ENCODE assay signal across 26 mouse cellular contexts in genomic region chr11:100121466-100121865, GRCm38 (mm10). TPM values are rescaled to one million over a fixed set of nuclear protein-coding genes. Genes with fewer than 3 reads are reported as not detected.
DNase-seq lines count a peak whose midpoint lies in the region; ATAC-seq and TF ChIP-seq lines count a peak whose summit lies in the region.
"Had no signal": no experiment of that assay in that cellular context is flagged by ENCODE, and none has a peak within 500 bp of the region (broad histone marks: within the 10 kb centered on the region; RNA-seq: fewer than 3 reads in every experiment).

Gene Krt13, minus strand, starts transcription at chr11:100121566.

- no peak for ATAC-seq in embryonic facial prominence, embryonic 15.5 days (ENCODE audit: insufficient number of reproducible peaks, low FRiP score, low TSS enrichment, low read depth)
- no peak for ATAC-seq in stomach, embryonic 15.5 days (ENCODE audit: insufficient read depth, low FRiP score, low read depth)
- no peak for ATAC-seq in hindbrain, postnatal 0 days
- ATAC-seq: activated CD4-positive, CD25-positive, alpha-beta regulatory T cell, adult 4 months; CD4-positive, CD25-positive, alpha-beta regulatory T cell, adult 4 months; forebrain, embryonic 15.5 days had no signal

- H3K9me3 ChIP-seq in embryonic facial prominence, embryonic 15.5 days (replicated peaks), result no peaks in the 10 kb centered on the region
- H3K9me3 ChIP-seq in stomach, embryonic 15.5 days, result no peaks in the 10 kb centered on the region
- no peaks in the 10 kb centered on the region for H3K9me3 ChIP-seq in hindbrain, postnatal 0 days (ENCODE audit: low read length)
- H3K9me3 ChIP-seq: forebrain, embryonic 15.5 days; heart, embryonic 13.5 days; hindbrain, embryonic 15.5 days had no signal

- TF ChIP-seq CTCF in hindbrain, postnatal 0 days (IDR thresholded peaks at IDR 0.05; ENCODE audit: low read depth), result no peak

- no peak within 1 kb of the TSS for H3K27ac ChIP-seq in embryonic facial prominence, embryonic 15.5 days (replicated peaks)
- H3K27ac ChIP-seq in stomach, embryonic 15.5 days, result no peak within 1 kb of the TSS
- H3K27ac ChIP-seq in hindbrain, postnatal 0 days, result no peak within 1 kb of the TSS
- H3K27ac ChIP-seq: forebrain, embryonic 15.5 days; heart, embryonic 13.5 days; hindbrain, embryonic 15.5 days had no signal

- no peak for DNase-seq in thymus, postnatal 0 days (ENCODE audit: low spot score)
- DNase-seq in thymus, postnatal 36 days, result no peak
- DNase-seq in retina, postnatal 1 day, result no peak
- no peak for DNase-seq in testis, postnatal 10 days (ENCODE audit: low spot score)
- DNase-seq in hindbrain, postnatal 0 days (ENCODE audit: low spot score), result no peak
- DNase-seq: adrenal gland, postnatal 14 days; cerebellum, adult 11-12 months; cerebellum, adult 9-10 months; cerebellum, postnatal 25 days; gastrocnemius, postnatal 36 days; heart, adult 11 months; heart, postnatal 36 days had no signal

- 78% methylated on average over 3 of the region's 3 CpGs for WGBS in embryonic facial prominence, embryonic 15.5 days
- 75% methylated on average over 3 of the region's 3 CpGs for WGBS in stomach, embryonic 15.5 days
- 72% methylated on average over 3 of the region's 3 CpGs for WGBS in hindbrain, postnatal 0 days

- no peak within 1 kb of the TSS for H3K9ac ChIP-seq in embryonic facial prominence, embryonic 15.5 days
- H3K9ac ChIP-seq in stomach, embryonic 15.5 days, result no peak within 1 kb of the TSS
- no peak within 1 kb of the TSS for H3K9ac ChIP-seq in hindbrain, postnatal 0 days (replicated peaks; ENCODE audit: low read length)
- H3K9ac ChIP-seq: forebrain, embryonic 15.5 days; heart, embryonic 13.5 days; hindbrain, embryonic 15.5 days had no signal

- no peak within 1 kb of the TSS for H3K4me2 ChIP-seq in embryonic facial prominence, embryonic 15.5 days (replicated peaks)
- H3K4me2 ChIP-seq in stomach, embryonic 15.5 days, result no peak within 1 kb of the TSS
- no peak within 1 kb of the TSS for H3K4me2 ChIP-seq in hindbrain, postnatal 0 days (ENCODE audit: low read depth, low read length)
- H3K4me2 ChIP-seq: forebrain, embryonic 15.5 days; heart, embryonic 13.5 days; hindbrain, embryonic 15.5 days had no signal

- H3K4me1 ChIP-seq in embryonic facial prominence, embryonic 15.5 days, result no peaks in the 10 kb centered on the region
- H3K4me1 ChIP-seq in stomach, embryonic 15.5 days, result no peaks in the 10 kb centered on the region
- H3K4me1 ChIP-seq in hindbrain, postnatal 0 days (ENCODE audit: insufficient read depth, low read length), result no peaks in the 10 kb centered on the region
- H3K4me1 ChIP-seq: forebrain, embryonic 15.5 days; hindbrain, embryonic 15.5 days had no signal

- no peaks in the 10 kb centered on the region for H3K36me3 ChIP-seq in embryonic facial prominence, embryonic 15.5 days
- H3K36me3 ChIP-seq in stomach, embryonic 15.5 days, result no peaks in the 10 kb centered on the region
- H3K36me3 ChIP-seq in hindbrain, postnatal 0 days (ENCODE audit: insufficient read depth, low read length), result no peaks in the 10 kb centered on the region
- H3K36me3 ChIP-seq: forebrain, embryonic 15.5 days; heart, embryonic 13.5 days; hindbrain, embryonic 15.5 days had no signal

- no peaks in the 10 kb centered on the region for H3K27me3 ChIP-seq in embryonic facial prominence, embryonic 15.5 days
- no peaks in the 10 kb centered on the region for H3K27me3 ChIP-seq in stomach, embryonic 15.5 days (replicated peaks)
- H3K27me3 ChIP-seq in hindbrain, postnatal 0 days (ENCODE audit: insufficient read depth, low read length), result no peaks in the 10 kb centered on the region
- H3K27me3 ChIP-seq: forebrain, embryonic 15.5 days; heart, embryonic 13.5 days; hindbrain, embryonic 15.5 days had no signal

- H3K4me3 ChIP-seq in embryonic facial prominence, embryonic 15.5 days (replicated peaks), result no peak within 1 kb of the TSS
- no peak within 1 kb of the TSS; the same call in 1 of the 2 replicates for H3K4me3 ChIP-seq in stomach, embryonic 15.5 days (replicated peaks)
- no peak within 1 kb of the TSS for H3K4me3 ChIP-seq in hindbrain, postnatal 0 days (ENCODE audit: low read length)
- H3K4me3 ChIP-seq: forebrain, embryonic 15.5 days; heart, embryonic 13.5 days; hindbrain, embryonic 15.5 days had no signal

RNA-seq across cellular contexts. Expression of gene Krt13, which starts in this region (rescaled TPM):
- polyA plus RNA-seq in thymus, postnatal 0 days (2015; fragmentation: Nextera tagmentation; extraction: Ambion mirVana), result 0.66 and 18.2 TPM in 2 replicates
- 155 and 225 TPM in 2 replicates for polyA plus RNA-seq in embryonic facial prominence, embryonic 15.5 days (2015; fragmentation: Nextera tagmentation; extraction: Ambion mirVana)
- 397 and 779 TPM in 2 replicates for polyA plus RNA-seq in stomach, embryonic 15.5 days (2015; fragmentation: Nextera tagmentation; extraction: Ambion mirVana)
- total RNA-seq in hindbrain, postnatal 0 days (2014; rRNA removed), result not detected in 2 replicates
- 0.13 TPM in 1 of 2 replicates, not detected in the other for polyA plus RNA-seq in hindbrain, postnatal 0 days (2015; fragmentation: Nextera tagmentation; extraction: Ambion mirVana)
- total RNA-seq: adrenal gland, adult 18-20 months; adrenal gland, postnatal 14 days; gastrocnemius, adult 8-10 months; gastrocnemius, postnatal 36 days; heart, postnatal 36 days; MEL had no signal
- polyA plus RNA-seq: activated CD4-positive, CD25-positive, alpha-beta regulatory T cell, adult 4 months; CD4-positive, CD25-positive, alpha-beta regulatory T cell, adult 4 months; cortical plate, adult 2 months; forebrain, embryonic 11.5 days; forebrain, embryonic 15.5 days; heart, embryonic 13.5 days; heart, postnatal 0 days; hindbrain, embryonic 11.5 days had no signal
